Mouse (Mus musculus) forebrain, embryonic 13.5 days (tissue): ENCODE measurements around the gene Nod2. TPM values are rescaled to one million over a fixed set of nuclear protein-coding genes. Genes with fewer than 3 reads are reported as not detected.
"Not testable (repeated sequence)": the region's sequence is repeated elsewhere in the genome, so short reads cannot be mapped to it uniquely, and the experiment has no call there.

ENCODE experiments used
- ATAC-seq: fragments of 200-750 bp; cut with Nextera tagmentation; 2 replicates; pipeline ENCODE4 v1.8.0; 2017
- H3K27ac ChIP-seq: fragments of 300-500 bp; sonication (generic); 2 replicates; pipeline ENCODE4 v1.5.1; 2015; ENCODE audit warnings: inconsistent platforms, mild to moderate bottlenecking, moderate library complexity
- H3K27me3 ChIP-seq: fragments of 300-500 bp; sonication (generic); 2 replicates; pipeline ENCODE4 v1.6.1; 2015; ENCODE audit warnings: mild to moderate bottlenecking, inconsistent platforms
- H3K36me3 ChIP-seq: fragments of 300-500 bp; sonication (generic); 2 replicates; pipeline ENCODE4 v1.6.1; 2015; ENCODE audit warnings: mild to moderate bottlenecking, inconsistent platforms; ENCODE audit not compliant: poor library complexity, severe bottlenecking
- H3K4me1 ChIP-seq: fragments of 300-500 bp; sonication (generic); 2 replicates; pipeline ENCODE4 v1.6.1; 2015; ENCODE audit warnings: inconsistent platforms
- H3K4me2 ChIP-seq: fragments of 300-500 bp; sonication (generic); 2 replicates; pipeline ENCODE4 v1.6.1; 2015; ENCODE audit warnings: inconsistent platforms, mild to moderate bottlenecking, moderate library complexity
- H3K4me3 ChIP-seq: fragments of 300-500 bp; sonication (generic); 2 replicates; pipeline ENCODE4 v1.5.1; 2015; ENCODE audit warnings: mild to moderate bottlenecking, inconsistent platforms
- H3K9ac ChIP-seq: fragments of 300-500 bp; sonication (generic); 2 replicates; pipeline ENCODE4 v1.6.1; 2015; ENCODE audit warnings: mild to moderate bottlenecking, inconsistent platforms
- H3K9me3 ChIP-seq: fragments of 300-500 bp; sonication (generic); replicated peaks from 2 replicates; pipeline ENCODE4 v1.6.1; 2016; ENCODE audit warnings: inconsistent platforms
- WGBS: fragments of 180-500 bp; shearing (Covaris S2); methylation state at CpG from one replicate; pipeline ENCODE4 v1.1.7; 2015; 5-methylcytosine and 5-hydroxymethylcytosine counted together
- polyA plus RNA-seq: library from polyadenylated mRNA; unstranded; fragments of >200 nt; fragmentation: Nextera tagmentation; extraction: Ambion mirVana; gene quantifications from 2 replicates; pipeline ENCODE4 v1.2.1, GENCODE M21; 2015

Gene Nod2
- polyA plus RNA-seq, 1 experiment from 2014 or later: 0.10 TPM

GRCm38 (mm10) chr8:88637092-88638000 is 9.8 kb upstream of the Nod2 start:
- Histone ChIP-seq H3K27ac (no peak overlapping the region), H3K36me3 (no peaks in the 10 kb centered on the region), H3K4me3 (no peak overlapping the region), H3K4me2 (no peak overlapping the region), H3K9me3 (no peaks in the 10 kb centered on the region), H3K27me3 (no peaks in the 10 kb centered on the region), H3K9ac (no peak overlapping the region), H3K4me1 (no peaks in the 10 kb centered on the region)
- ATAC-seq: no peak
- 66% methylated on average over 9 of the region's 9 CpGs for WGBS

- Histone ChIP-seq H3K4me2 (no peak overlapping the region), H3K9ac (no peak overlapping the region), H3K9me3 (no peaks in the 10 kb centered on the region), H3K27me3 (no peaks in the 10 kb centered on the region), H3K4me3 (no peak overlapping the region), H3K27ac (no peak overlapping the region), H3K4me1 (no peaks in the 10 kb centered on the region), H3K36me3 (no peaks in the 10 kb centered on the region)
- ATAC-seq: no peak
- 95% methylated on average over 3 of the region's 3 CpGs for WGBS
Observed at GRCm38 (mm10) chr8:88638908-88639307, 8.2 kb upstream of the Nod2 start.

- Histone ChIP-seq H3K4me2 (no peak overlapping the region), H3K4me3 (no peak overlapping the region), H3K27ac (no peak overlapping the region), H3K9ac (no peak overlapping the region), H3K27me3 (peaks cover 15% of the 10 kb centered on the region), H3K9me3 (no peaks in the 10 kb centered on the region), H3K36me3 (no peaks in the 10 kb centered on the region), H3K4me1 (peaks cover 14% of the 10 kb centered on the region)
- ATAC-seq: no peak
- WGBS: 44% methylated on average over 5 of the region's 5 CpGs
Observed at GRCm38 (mm10) chr8:88642734-88643564, 4.2 kb upstream of the Nod2 start.

GRCm38 (mm10) chr8:88648322-88648721 is 1.2 kb downstream of the Nod2 start:
- H3K36me3 ChIP-seq: no peaks in the 10 kb centered on the region
- H3K9ac ChIP-seq: no peak overlapping the region
- H3K4me2 ChIP-seq: no peak overlapping the region
- H3K9me3 ChIP-seq: no peaks in the 10 kb centered on the region
- H3K27me3 ChIP-seq: peaks cover 26% of the 10 kb centered on the region
- H3K4me1 ChIP-seq: peaks cover 16% of the 10 kb centered on the region
- no peak overlapping the region for H3K4me3 ChIP-seq
- no peak overlapping the region for H3K27ac ChIP-seq
- no peak for ATAC-seq

GRCm38 (mm10) chr8:88650016-88650708 is 3.0 kb downstream of the Nod2 start:
- no peak overlapping the region for H3K4me2 ChIP-seq
- no peak overlapping the region for H3K4me3 ChIP-seq
- no peak overlapping the region for H3K27ac ChIP-seq
- ATAC-seq: no peak
- no peak overlapping the region for H3K9ac ChIP-seq
- H3K27me3 ChIP-seq: peaks cover 26% of the 10 kb centered on the region
- H3K9me3 ChIP-seq: no peaks in the 10 kb centered on the region
- H3K36me3 ChIP-seq: no peaks in the 10 kb centered on the region
- WGBS: 82% methylated on average over 6 of the region's 6 CpGs
- peaks cover 16% of the 10 kb centered on the region for H3K4me1 ChIP-seq

- not testable (repeated sequence) for H3K9me3 ChIP-seq, H3K9ac ChIP-seq, H3K27ac ChIP-seq, H3K4me3 ChIP-seq, ATAC-seq, H3K36me3 ChIP-seq, H3K4me2 ChIP-seq
- Histone ChIP-seq H3K27me3 (peaks cover 24% of the 10 kb centered on the region), H3K4me1 (peaks cover 16% of the 10 kb centered on the region)
- WGBS: 76% methylated on average over 4 of the region's 4 CpGs
Observed at GRCm38 (mm10) chr8:88651122-88651521, 4.0 kb downstream of the Nod2 start.

- Histone ChIP-seq H3K4me1 (no peaks in the 10 kb centered on the region), H3K36me3 (no peaks in the 10 kb centered on the region), H3K4me3 (no peak overlapping the region), H3K4me2 (no peak overlapping the region), H3K9me3 (no peaks in the 10 kb centered on the region), H3K9ac (no peak overlapping the region), H3K27ac (no peak overlapping the region), H3K27me3 (no peaks in the 10 kb centered on the region)
- no peak for ATAC-seq
Observed at GRCm38 (mm10) chr8:88655334-88655733, 8.2 kb downstream of the Nod2 start.

- ATAC-seq: no peak
- H3K36me3 ChIP-seq: no peaks in the 10 kb centered on the region
- H3K4me2 ChIP-seq: no peak overlapping the region
- no peaks in the 10 kb centered on the region; the same call in 1 of the 2 replicates for H3K27me3 ChIP-seq
- H3K4me1 ChIP-seq: peaks cover 4% of the 10 kb centered on the region; the same call in 1 of the 2 replicates
- H3K4me3 ChIP-seq: no peak overlapping the region
- WGBS: 59% methylated on average over 3 of the region's 3 CpGs
- H3K27ac ChIP-seq: no peak overlapping the region
- H3K9me3 ChIP-seq: no peaks in the 10 kb centered on the region
- no peak overlapping the region for H3K9ac ChIP-seq
Observed at GRCm38 (mm10) chr8:88659873-88660272, 12.8 kb downstream of the Nod2 start.

GRCm38 (mm10) chr8:88662401-88662821 is 15.3 kb downstream of the Nod2 start:
- Histone ChIP-seq H3K27me3 (no peaks in the 10 kb centered on the region; the same call in 1 of the 2 replicates), H3K9ac (no peak overlapping the region), H3K4me1 (peaks cover 6% of the 10 kb centered on the region; the same call in 1 of the 2 replicates), H3K36me3 (no peaks in the 10 kb centered on the region), H3K9me3 (no peaks in the 10 kb centered on the region), H3K4me2 (no peak overlapping the region), H3K27ac (no peak overlapping the region), H3K4me3 (no peak overlapping the region)
- 87% methylated on average over 6 of the region's 6 CpGs for WGBS
- ATAC-seq: no peak

- H3K9me3 ChIP-seq: no peaks in the 10 kb centered on the region
- no peaks in the 10 kb centered on the region for H3K36me3 ChIP-seq
- H3K4me1 ChIP-seq: peaks cover 18% of the 10 kb centered on the region
- no peak overlapping the region for H3K27ac ChIP-seq
- no peak overlapping the region for H3K4me3 ChIP-seq
- no peak overlapping the region for H3K9ac ChIP-seq
- no peak for ATAC-seq
- no peaks in the 10 kb centered on the region; the same call in 1 of the 2 replicates for H3K27me3 ChIP-seq
- WGBS: 83% methylated on average over 16 of the region's 16 CpGs
- H3K4me2 ChIP-seq: no peak overlapping the region
Observed at GRCm38 (mm10) chr8:88664121-88664520, 17.0 kb downstream of the Nod2 start.

- H3K4me3 ChIP-seq: no peak overlapping the region
- peaks cover 19% of the 10 kb centered on the region for H3K4me1 ChIP-seq
- 71% methylated on average over 19 of the region's 19 CpGs for whole genome bisulfite sequencing
- no peak overlapping the region for H3K9ac ChIP-seq
- H3K27me3 ChIP-seq: no peaks in the 10 kb centered on the region; the same call in 1 of the 2 replicates
- no peak overlapping the region for H3K4me2 ChIP-seq
- no peak overlapping the region for H3K27ac ChIP-seq
- H3K36me3 ChIP-seq: no peaks in the 10 kb centered on the region
- H3K9me3 ChIP-seq: no peaks in the 10 kb centered on the region
- no peak for ATAC-seq
Observed at GRCm38 (mm10) chr8:88664947-88665346, 17.8 kb downstream of the Nod2 start.

GRCm38 (mm10) chr8:88666435-88666834 is 19.3 kb downstream of the Nod2 start:
- Histone ChIP-seq H3K9me3 (no peaks in the 10 kb centered on the region), H3K27me3 (no peaks in the 10 kb centered on the region; the same call in 1 of the 2 replicates), H3K4me1 (peaks cover 19% of the 10 kb centered on the region), H3K9ac (no peak overlapping the region), H3K4me3 (no peak overlapping the region), H3K36me3 (no peaks in the 10 kb centered on the region), H3K4me2 (no peak overlapping the region), H3K27ac (no peak overlapping the region)
- WGBS: 80% methylated on average over 1 of the region's 1 CpGs
- ATAC-seq: no peak
